Mouse (Mus musculus): Measurements from ENCODE around the gene Cadm2.

The Cadm2 gene

DNA sequence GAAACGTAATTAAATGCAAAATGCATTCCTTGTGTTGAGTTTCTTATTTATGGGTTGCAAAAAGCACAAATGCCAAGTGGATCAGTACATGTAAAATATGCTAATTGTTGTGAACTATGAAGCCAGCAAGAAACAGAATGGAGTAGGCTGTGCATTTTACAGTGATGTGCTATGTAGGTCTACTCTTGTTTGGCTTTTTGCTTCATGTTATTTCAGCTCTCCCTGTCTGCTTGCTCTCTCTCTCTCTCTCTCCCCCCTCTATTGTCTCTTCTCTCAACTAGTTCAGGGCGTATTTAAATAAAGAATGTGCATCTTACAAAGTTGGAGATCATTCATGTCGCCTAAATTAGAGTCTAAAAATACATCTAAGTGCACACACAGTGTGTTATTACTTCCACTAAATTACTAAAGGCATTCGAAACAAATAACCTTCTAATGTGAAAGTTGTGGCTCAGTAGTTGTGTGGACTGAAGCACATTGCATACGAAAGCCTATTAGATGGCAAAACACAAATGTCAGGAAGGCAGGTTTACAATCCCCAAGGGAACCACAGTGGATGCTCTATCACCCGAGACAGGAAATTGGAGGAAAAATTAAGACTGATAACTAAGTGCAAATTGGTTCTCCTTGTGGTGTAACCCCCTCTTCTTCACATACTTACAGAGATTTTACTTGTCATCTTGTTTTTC, 729.0 kb downstream of the Cadm2 start:
- DNase-seq (ENCODE audit: low read depth, low spot score): no peak
- no peaks in the 10 kb centered on the region for H3K36me3 ChIP-seq (ENCODE audit: control insufficient read depth, insufficient read depth, low read length, poor library complexity, severe bottlenecking)
- no peaks in the 10 kb centered on the region for H3K27me3 ChIP-seq (ENCODE audit: control insufficient read depth, insufficient read depth, low read length, poor library complexity, severe bottlenecking)

DNA sequence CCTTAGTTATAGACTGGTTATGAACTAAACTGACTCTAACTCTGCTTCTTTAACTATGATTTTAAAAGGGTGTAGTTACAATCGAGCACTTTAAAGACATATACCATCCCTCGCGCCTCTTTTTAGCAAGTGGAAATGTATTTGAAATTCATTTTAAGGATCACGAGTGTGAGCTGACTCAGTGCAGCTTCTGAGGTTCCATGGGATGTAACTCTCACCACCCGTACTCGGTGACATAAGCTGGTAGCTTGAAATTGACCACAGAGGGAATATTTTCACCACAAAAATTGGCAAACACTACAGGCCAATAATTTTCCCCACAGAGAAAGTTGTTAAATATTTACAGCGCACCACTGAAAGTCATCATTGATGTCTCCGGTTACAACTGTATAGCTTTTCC, 730.8 kb downstream of the Cadm2 start:
- H3K27me3 ChIP-seq (ENCODE audit: control insufficient read depth, insufficient read depth, low read length, poor library complexity, severe bottlenecking): no peaks in the 10 kb centered on the region
- DNase-seq (ENCODE audit: low read depth, low spot score): no peak
- no peaks in the 10 kb centered on the region for H3K36me3 ChIP-seq (ENCODE audit: control insufficient read depth, insufficient read depth, low read length, poor library complexity, severe bottlenecking)

DNA sequence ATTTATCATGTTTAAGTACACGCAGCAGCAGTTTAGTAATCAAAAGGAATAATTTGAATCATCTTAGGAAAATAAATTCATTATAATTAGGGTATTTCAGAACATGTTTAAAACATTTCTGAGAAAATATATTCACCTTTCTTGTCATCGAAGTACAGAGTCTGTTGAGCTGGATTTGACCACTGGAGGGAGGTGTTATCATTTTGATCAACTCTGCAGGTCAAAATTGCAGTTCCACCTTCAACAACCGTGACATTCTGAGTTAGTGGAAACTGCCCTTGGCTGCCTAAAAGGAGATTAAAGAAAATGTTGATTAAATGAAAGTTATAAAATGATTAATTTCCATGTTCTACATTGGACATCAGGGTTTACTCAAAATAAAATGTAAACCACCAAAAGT, 738.1 kb downstream of the Cadm2 start:
- DNase-seq (ENCODE audit: low read depth, low spot score): no peak
- no peaks in the 10 kb centered on the region for H3K27me3 ChIP-seq (ENCODE audit: control insufficient read depth, insufficient read depth, low read length, poor library complexity, severe bottlenecking)
- no peaks in the 10 kb centered on the region for H3K36me3 ChIP-seq (ENCODE audit: control insufficient read depth, insufficient read depth, low read length, poor library complexity, severe bottlenecking)

DNA sequence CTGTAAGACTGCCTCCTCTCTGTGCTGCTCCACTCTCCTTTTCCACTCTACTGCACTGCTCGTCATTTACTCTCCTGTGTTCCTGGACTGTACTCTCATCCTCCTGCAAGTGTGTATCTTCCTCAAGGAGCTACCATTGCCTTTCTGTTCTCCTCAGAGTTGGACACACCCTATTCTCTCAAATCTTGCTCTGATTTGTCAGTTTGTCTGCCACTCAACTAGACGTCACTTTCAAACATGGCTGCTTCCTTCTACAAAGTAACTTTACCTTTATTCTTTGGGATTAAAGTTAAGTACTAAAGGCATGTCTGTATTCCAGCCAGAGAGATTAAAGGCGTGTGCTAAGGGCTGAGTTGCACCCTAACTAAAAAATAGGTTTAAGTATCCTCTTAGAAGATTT, 749.5 kb downstream of the Cadm2 start:
- no peaks in the 10 kb centered on the region for H3K27me3 ChIP-seq (ENCODE audit: control insufficient read depth, insufficient read depth, low read length, poor library complexity, severe bottlenecking)
- no peaks in the 10 kb centered on the region for H3K36me3 ChIP-seq (ENCODE audit: control insufficient read depth, insufficient read depth, low read length, poor library complexity, severe bottlenecking)
- DNase-seq (ENCODE audit: low read depth, low spot score): no peak

DNA sequence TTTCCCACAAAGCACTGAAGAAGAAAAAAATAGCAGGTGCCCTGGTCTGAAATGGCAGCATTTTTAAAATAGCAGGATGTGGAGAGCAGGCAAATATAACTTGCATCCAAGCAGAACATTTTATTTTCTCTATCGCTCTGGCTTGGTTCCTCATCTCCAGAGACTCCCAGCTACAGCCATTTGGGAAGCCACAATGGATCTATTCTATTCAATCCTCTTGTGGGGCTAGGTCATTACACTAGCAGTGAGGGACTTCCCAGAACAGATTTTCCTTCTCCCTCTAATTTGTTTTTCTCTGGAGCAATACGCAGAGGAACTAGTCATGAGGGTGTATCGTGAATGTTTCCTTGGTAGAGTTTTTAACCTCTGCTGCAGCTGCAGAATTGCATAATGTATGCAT, 769.7 kb downstream of the Cadm2 start:
- H3K27me3 ChIP-seq (ENCODE audit: control insufficient read depth, insufficient read depth, low read length, poor library complexity, severe bottlenecking): no peaks in the 10 kb centered on the region

DNA sequence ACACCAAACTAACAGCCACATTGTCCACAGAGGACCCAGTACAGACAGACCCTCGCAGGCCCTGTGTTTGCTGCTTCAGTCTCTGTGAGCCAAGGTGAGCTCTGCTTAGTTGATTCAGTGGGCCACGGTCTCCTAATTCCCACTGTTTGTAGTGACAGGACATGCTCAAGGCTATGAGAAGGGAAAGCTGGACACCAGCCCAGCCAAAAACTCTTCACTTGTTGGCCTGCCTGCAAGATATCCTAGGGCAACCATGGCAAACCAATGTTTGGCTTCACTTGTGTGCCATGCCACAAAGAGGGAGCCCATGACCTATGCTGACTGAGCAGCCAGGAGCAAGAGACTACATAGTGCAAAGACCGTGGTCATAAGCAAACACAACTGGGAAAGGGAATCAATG, 795.8 kb downstream of the Cadm2 start:
- H3K36me3 ChIP-seq (ENCODE audit: control insufficient read depth, insufficient read depth, low read length, poor library complexity, severe bottlenecking): no peaks in the 10 kb centered on the region
- H3K27me3 ChIP-seq (ENCODE audit: control insufficient read depth, insufficient read depth, low read length, poor library complexity, severe bottlenecking): no peaks in the 10 kb centered on the region
- no peak for DNase-seq (ENCODE audit: low read depth, low spot score)

More for the DNA sequence above, 769.7 kb downstream of the Cadm2 start:
- no peaks in the 10 kb centered on the region for H3K36me3 ChIP-seq (ENCODE audit: control insufficient read depth, insufficient read depth, low read length, poor library complexity, severe bottlenecking)
- DNase-seq (ENCODE audit: low read depth, low spot score): no peak

DNA sequence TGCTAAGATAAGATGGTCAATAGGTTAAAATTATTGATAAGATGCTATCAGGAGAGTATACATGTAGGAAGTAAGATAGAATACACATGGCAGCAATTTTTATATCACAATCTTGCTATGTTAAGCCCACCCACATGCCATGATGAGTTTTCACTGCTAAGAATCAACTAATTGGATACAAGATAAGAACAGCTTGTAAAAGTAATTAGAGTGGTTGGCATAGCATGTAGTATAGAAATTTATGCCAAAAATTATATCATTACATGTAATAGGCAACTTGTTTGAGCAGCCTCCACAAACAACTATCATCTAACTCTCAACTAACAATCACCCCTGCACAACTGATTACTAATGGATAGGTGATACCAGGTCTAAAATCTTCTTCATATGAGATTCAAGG, 809.2 kb downstream of the Cadm2 start:
- no peaks in the 10 kb centered on the region for H3K27me3 ChIP-seq (ENCODE audit: control insufficient read depth, insufficient read depth, low read length, poor library complexity, severe bottlenecking)
- DNase-seq (ENCODE audit: low read depth, low spot score): no peak
- no peaks in the 10 kb centered on the region for H3K36me3 ChIP-seq (ENCODE audit: control insufficient read depth, insufficient read depth, low read length, poor library complexity, severe bottlenecking)

DNA sequence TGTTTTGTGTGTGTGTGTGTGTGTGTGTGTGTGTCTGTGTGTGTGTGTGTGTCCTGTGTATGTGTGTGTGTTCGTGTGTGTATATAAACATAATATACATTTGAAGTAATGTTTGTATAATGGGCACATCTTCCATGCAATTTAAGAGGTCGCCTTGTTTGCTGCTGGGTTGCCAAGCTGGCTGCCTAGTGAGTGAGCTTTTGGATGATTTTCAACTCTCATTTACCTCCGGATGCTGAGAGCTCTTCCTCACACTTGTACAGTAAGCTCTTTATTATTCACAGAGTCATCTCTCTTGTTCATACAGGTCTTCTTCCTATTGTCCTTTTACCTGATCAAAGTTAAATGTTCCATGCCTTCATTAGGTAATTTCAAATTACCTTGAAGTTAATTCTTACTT, 822.5 kb downstream of the Cadm2 start:
- Histone ChIP-seq H3K36me3 (ENCODE audit: control insufficient read depth, insufficient read depth, low read length, poor library complexity, severe bottlenecking) (no peaks in the 10 kb centered on the region), H3K27me3 (ENCODE audit: control insufficient read depth, insufficient read depth, low read length, poor library complexity, severe bottlenecking) (no peaks in the 10 kb centered on the region)
- no peak for DNase-seq (ENCODE audit: low read depth, low spot score)

DNA sequence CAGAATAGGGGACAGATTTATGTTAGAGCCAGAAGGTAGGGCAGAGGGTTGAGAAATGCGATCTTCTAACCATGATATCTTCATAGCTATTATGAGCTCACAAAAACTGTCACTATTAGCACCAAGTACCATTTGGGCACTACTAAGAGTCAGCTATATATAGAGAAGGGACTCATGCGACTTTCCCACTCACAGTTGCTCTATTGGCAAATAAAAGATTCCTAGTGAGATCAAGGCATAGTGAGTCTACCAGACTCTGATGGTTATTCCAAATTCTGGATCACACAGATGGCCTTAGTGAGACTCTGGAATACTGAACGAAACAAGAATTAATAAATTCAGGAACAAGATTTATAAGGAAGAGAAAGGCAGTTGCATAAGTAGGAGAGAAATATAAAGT, 827.6 kb downstream of the Cadm2 start:
- Histone ChIP-seq H3K36me3 (ENCODE audit: control insufficient read depth, insufficient read depth, low read length, poor library complexity, severe bottlenecking) (no peaks in the 10 kb centered on the region), H3K27me3 (ENCODE audit: control insufficient read depth, insufficient read depth, low read length, poor library complexity, severe bottlenecking) (no peaks in the 10 kb centered on the region)
- no peak for DNase-seq (ENCODE audit: low read depth, low spot score)

DNA sequence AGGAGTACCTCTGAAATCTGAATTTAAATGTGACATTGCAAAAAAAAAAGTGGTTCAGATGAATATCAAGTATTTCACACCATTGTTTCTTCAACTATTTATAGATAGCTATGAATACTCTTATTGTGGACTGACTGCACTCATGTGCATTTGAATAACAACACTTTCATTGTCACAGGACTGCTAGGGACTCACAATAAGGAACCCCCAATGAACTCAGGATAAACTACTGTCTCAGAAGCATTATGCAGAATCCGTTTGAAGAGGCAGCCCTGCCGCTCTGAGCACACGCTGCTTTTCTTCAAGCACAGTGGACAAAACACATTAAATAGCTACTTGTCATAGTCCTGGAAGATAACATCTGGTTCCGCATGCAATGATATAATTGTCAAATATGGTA, 848.8 kb downstream of the Cadm2 start:
- no peaks in the 10 kb centered on the region for H3K36me3 ChIP-seq (ENCODE audit: control insufficient read depth, insufficient read depth, low read length, poor library complexity, severe bottlenecking)
- H3K27me3 ChIP-seq (ENCODE audit: control insufficient read depth, insufficient read depth, low read length, poor library complexity, severe bottlenecking): no peaks in the 10 kb centered on the region
- DNase-seq (ENCODE audit: low read depth, low spot score): no peak

DNA sequence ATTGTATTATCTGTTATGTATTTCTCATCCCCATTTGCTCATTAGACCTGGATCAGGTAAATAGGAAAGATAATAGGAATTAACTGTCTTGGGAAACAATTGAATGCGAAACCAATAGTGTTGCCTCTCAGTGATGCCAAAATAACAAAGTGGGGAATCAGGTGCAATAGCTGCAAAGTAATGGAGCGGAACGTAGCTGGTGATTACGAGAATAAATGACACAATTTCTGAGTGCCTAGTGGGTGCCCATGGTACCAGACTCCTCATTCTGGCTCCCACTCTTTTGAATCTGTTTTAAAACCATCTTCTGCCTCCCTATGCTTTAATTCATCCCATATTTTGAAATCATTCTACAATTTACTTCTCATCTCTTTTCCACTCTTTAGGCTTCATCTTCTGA, 851.2 kb downstream of the Cadm2 start:
- Histone ChIP-seq H3K27me3 (ENCODE audit: control insufficient read depth, insufficient read depth, low read length, poor library complexity, severe bottlenecking) (no peaks in the 10 kb centered on the region), H3K36me3 (ENCODE audit: control insufficient read depth, insufficient read depth, low read length, poor library complexity, severe bottlenecking) (no peaks in the 10 kb centered on the region)
- no peak for DNase-seq (ENCODE audit: low read depth, low spot score)

DNA sequence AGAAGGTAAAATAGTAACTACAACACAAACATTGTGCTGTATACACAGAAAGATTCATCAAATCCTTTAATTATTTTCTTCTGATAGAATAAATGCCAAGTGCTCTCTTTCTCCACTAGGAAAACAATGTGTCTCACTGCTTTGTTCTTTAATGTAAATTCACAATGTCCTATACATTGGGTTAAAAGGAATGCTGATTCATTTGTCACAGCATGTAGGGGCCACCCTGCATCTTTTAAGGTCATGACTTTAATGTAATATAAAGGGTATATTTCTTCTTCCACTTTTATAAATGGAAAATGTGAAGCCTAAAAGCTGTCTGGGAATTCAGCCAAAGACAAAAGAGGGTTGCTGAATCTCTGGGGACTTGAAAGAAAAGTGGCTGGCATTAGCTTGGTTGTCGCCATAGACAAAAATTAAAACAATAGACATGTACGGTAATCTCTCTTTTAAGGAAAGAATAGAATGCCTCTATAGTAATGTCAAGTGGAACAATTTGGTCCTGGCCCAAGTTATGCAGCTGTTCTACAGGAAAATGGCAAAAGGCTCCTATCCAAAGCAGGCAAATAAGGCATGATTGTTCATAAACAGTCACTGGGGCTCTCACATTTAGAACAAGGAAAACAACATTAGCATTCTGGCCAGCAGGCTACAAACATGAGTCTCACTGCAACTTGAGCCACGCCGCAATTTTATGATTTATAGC, 851.9 kb downstream of the Cadm2 start:
- DNase-seq (ENCODE audit: low read depth, low spot score): no peak
- H3K36me3 ChIP-seq (ENCODE audit: control insufficient read depth, insufficient read depth, low read length, poor library complexity, severe bottlenecking): no peaks in the 10 kb centered on the region

DNA sequence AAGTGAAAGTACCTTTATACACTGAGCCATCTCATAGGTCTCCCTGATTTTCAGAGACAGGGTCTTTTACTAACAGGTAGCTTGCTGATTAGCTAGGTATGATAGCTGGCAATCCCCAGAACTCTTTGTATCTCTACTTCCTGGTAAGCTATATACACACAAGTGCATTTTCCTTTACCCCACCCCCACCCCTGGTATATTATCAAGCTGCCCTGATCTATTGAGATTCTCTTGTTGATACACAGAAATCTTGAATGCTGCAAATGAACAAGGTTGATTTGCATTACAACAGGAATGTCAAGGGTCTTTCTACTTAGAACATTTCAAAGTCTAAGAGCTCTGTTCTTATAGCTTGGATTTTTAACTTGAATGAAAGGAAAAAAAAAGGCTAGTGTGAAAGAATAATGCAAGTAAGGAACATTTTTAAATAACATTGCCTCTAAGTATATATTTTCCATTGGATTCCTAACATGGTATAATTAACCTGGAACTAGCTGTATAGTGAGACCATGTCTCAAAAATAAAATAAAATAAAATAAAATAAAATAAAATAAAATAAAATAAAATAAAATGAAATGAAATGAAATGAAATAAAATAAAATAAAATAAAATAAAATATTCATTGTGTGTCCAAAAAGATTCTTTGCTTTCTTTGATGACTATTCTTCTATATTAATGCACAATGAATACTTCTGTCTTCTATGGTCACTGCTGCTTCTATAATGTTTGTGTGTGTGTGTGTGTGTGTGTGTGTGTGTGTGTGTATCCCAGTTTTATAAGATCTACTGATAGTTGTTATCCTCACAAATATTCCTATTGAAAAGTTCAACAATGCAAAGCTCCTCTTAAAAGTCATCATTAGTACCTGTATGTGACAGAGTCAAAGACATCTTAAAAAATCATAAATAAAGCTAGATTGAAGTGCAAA, 858.9 kb downstream of the Cadm2 start:
- H3K27me3 ChIP-seq (ENCODE audit: control insufficient read depth, insufficient read depth, low read length, poor library complexity, severe bottlenecking): no peaks in the 10 kb centered on the region
- DNase-seq (ENCODE audit: low read depth, low spot score): no peak

More for the DNA sequence above, 851.9 kb downstream of the Cadm2 start:
- H3K27me3 ChIP-seq (ENCODE audit: control insufficient read depth, insufficient read depth, low read length, poor library complexity, severe bottlenecking): no peaks in the 10 kb centered on the region

DNA sequence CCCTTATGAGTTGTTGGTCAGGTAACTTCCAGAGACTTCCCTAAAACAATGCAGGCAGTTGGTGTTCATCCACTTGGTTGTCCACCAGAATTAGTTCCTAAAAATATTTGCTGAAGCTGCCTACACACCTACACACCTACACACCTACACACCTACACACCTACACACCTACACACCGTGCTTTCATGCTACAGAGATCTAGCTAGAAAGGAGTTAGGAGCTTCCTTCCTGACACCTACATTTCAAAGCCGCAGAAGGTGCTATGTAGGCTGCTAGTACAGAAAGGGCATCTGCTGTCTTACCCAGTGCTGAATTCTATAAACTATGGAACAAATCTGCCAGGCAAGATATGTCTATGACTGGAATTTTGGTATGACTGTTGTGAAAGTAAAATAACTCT, 872.2 kb downstream of the Cadm2 start:
- no peaks in the 10 kb centered on the region for H3K27me3 ChIP-seq (ENCODE audit: control insufficient read depth, insufficient read depth, low read length, poor library complexity, severe bottlenecking)
- no peak for DNase-seq (ENCODE audit: low read depth, low spot score)

More for the DNA sequence above, 858.9 kb downstream of the Cadm2 start:
- no peaks in the 10 kb centered on the region for H3K36me3 ChIP-seq (ENCODE audit: control insufficient read depth, insufficient read depth, low read length, poor library complexity, severe bottlenecking)

DNA sequence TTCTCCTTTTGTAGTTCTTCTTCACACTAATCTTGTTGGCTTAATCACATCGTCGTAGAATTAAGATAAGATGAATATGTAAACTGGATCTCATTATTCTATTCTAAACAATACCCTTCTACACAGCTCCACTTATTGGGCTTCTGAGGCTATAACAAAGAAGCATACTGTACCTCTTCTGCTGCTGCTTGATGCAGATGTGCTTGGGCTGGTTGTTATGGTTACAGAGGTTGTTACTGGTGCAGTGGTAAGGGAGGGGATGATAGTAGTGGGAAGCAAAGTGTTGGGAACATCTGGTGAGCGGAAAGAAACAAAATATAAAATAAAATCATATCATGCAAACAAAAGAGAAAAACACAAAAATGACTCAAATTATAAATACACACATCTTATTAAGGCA, 889.5 kb downstream of the Cadm2 start:
- no peak for DNase-seq (ENCODE audit: low read depth, low spot score)
- H3K36me3 ChIP-seq (ENCODE audit: control insufficient read depth, insufficient read depth, low read length, poor library complexity, severe bottlenecking): no peaks in the 10 kb centered on the region
- no peaks in the 10 kb centered on the region for H3K27me3 ChIP-seq (ENCODE audit: control insufficient read depth, insufficient read depth, low read length, poor library complexity, severe bottlenecking)

More for the DNA sequence above, 872.2 kb downstream of the Cadm2 start:
- H3K36me3 ChIP-seq (ENCODE audit: control insufficient read depth, insufficient read depth, low read length, poor library complexity, severe bottlenecking): no peaks in the 10 kb centered on the region
